Comparison of ENCODE assay signal across 8 mouse cellular contexts in genomic region chr4:130663810-130664401, GRCm38 (mm10). TPM values are rescaled to one million over a fixed set of nuclear protein-coding genes. Genes with fewer than 3 reads are reported as not detected.
DNase-seq lines count a peak whose midpoint lies in the region; ATAC-seq and TF ChIP-seq lines count a peak whose summit lies in the region.

No protein-coding gene starts in this region.

- no peak for TF ChIP-seq RAD21 in MEL (IDR thresholded peaks at IDR 0.05; ENCODE audit: low read depth, low read length)

- peak overlapping the region; percentile 95 for H3K9ac ChIP-seq in MEL (ENCODE audit: control insufficient read depth, low read depth, low read length, poor library complexity, severe bottlenecking)
- H3K9ac ChIP-seq in forebrain, postnatal 0 days, result peak overlapping the region; percentile 95
- H3K9ac ChIP-seq in hindbrain, embryonic 14.5 days, result peak overlapping the region; percentile 98

- peak overlapping the region; percentile 91 for H3K27ac ChIP-seq in MEL (ENCODE audit: control insufficient read depth, low read depth, low read length)
- peak overlapping the region; percentile 95 for H3K27ac ChIP-seq in forebrain, postnatal 0 days (ENCODE audit: low read depth, low read length)
- H3K27ac ChIP-seq in hindbrain, embryonic 14.5 days, result peak overlapping the region; percentile 95
- peak overlapping the region; percentile 93 for H3K27ac ChIP-seq in left cerebral cortex, adult 2 months

- no peak for TF ChIP-seq EP300 in MEL (IDR thresholded peaks at IDR 0.05; ENCODE audit: low read depth in 1 of 2, low read length in 2 of 2)

- intact Hi-C loops in left cerebral cortex, adult 2 months (cut with DNase I), result no loop called here

- DNase-seq in MEL (ENCODE audit: low read depth, low spot score), result peak; percentile 56
- peak; percentile 61 for DNase-seq in cerebellum, adult 11-12 months
- DNase-seq in forebrain, postnatal 0 days, result peak; percentile 55
- peak; percentile 47 for DNase-seq in hindbrain, embryonic 14.5 days (ENCODE audit: low spot score)
- DNase-seq in left cerebral cortex, adult 2 months (ENCODE audit: extremely low spot score in 1 of 2, low spot score in 2 of 2), result peak; percentile 19 to 20
- DNase-seq in right cerebral cortex, postnatal 4 days, result peak; percentile 40
- peak; percentile 59 for DNase-seq in yolk sac, embryonic 10.5 days (ENCODE audit: low spot score)

- no peak for TF ChIP-seq CTCF in MEL (IDR thresholded peaks at IDR 0.05 in 2 of 3, conservative IDR thresholded peaks at IDR 0.05 in 1 of 3; ENCODE audit: control insufficient read depth in 1 of 3, insufficient read depth in 1 of 3, low read depth in 2 of 3, low read length in 3 of 3, poor library complexity in 1 of 3, severe bottlenecking in 1 of 3)
- no peak for TF ChIP-seq CTCF in forebrain, postnatal 0 days (IDR thresholded peaks at IDR 0.05; ENCODE audit: low read depth)
- TF ChIP-seq CTCF in left cerebral cortex, adult 2 months (IDR thresholded peaks at IDR 0.05), result no peak

- H3K27me3 ChIP-seq in MEL (ENCODE audit: control insufficient read depth in 1 of 2, insufficient read depth in 2 of 2, low read length in 2 of 2), result no peaks in the 10 kb centered on the region
- H3K27me3 ChIP-seq in forebrain, postnatal 0 days (ENCODE audit: insufficient read depth, low read length), result no peaks in the 10 kb centered on the region
- no peaks in the 10 kb centered on the region for H3K27me3 ChIP-seq in hindbrain, embryonic 14.5 days (ENCODE audit: control insufficient read depth, insufficient read depth, low read length)

- H3K79me2 ChIP-seq in MEL (ENCODE audit: control insufficient read depth, insufficient read depth, low read length, poor library complexity), result peaks cover 51% of the 10 kb centered on the region

- peak overlapping the region; percentile 70 for H3K4me2 ChIP-seq in forebrain, postnatal 0 days (ENCODE audit: low read depth)
- peak overlapping the region; percentile 57 for H3K4me2 ChIP-seq in hindbrain, embryonic 14.5 days (replicated peaks)

- H3K36me3 ChIP-seq in MEL (ENCODE audit: control insufficient read depth in 1 of 2, insufficient read depth in 2 of 2, low read length in 2 of 2), result peaks cover 5 to 38% of the 10 kb centered on the region in 2 experiments
- peaks cover 2% of the 10 kb centered on the region; the same call in 1 of the 2 replicates for H3K36me3 ChIP-seq in forebrain, postnatal 0 days (ENCODE audit: insufficient read depth)
- peaks cover 1% of the 10 kb centered on the region for H3K36me3 ChIP-seq in hindbrain, embryonic 14.5 days (replicated peaks; ENCODE audit: control insufficient read depth, insufficient read depth)

- H3K4me1 ChIP-seq in MEL (ENCODE audit: control insufficient read depth in 1 of 2, insufficient read depth in 2 of 2, low read length in 2 of 2), result peaks cover 11 to 15% of the 10 kb centered on the region in 2 experiments
- H3K4me1 ChIP-seq in forebrain, postnatal 0 days (ENCODE audit: insufficient read depth), result peaks cover 26% of the 10 kb centered on the region
- peaks cover 38% of the 10 kb centered on the region for H3K4me1 ChIP-seq in hindbrain, embryonic 14.5 days (replicated peaks; ENCODE audit: control insufficient read depth, insufficient read depth, low read length)

- ATAC-seq in forebrain, postnatal 0 days, result peak; percentile 0; the same call in 1 of the 2 replicates
- peak; percentile 43; the same call in 1 of the 2 replicates for ATAC-seq in hindbrain, embryonic 14.5 days (ENCODE audit: low FRiP score)
- ATAC-seq in megakaryocyte, adult 5-6 weeks (ENCODE audit: poor library complexity, severe bottlenecking), result peak; percentile 20

- H3K9me3 ChIP-seq in MEL (replicated peaks; ENCODE audit: insufficient read depth, low read length), result no peaks in the 10 kb centered on the region
- H3K9me3 ChIP-seq in forebrain, postnatal 0 days (ENCODE audit: low read length), result no peaks in the 10 kb centered on the region
- no peaks in the 10 kb centered on the region for H3K9me3 ChIP-seq in hindbrain, embryonic 14.5 days (ENCODE audit: control insufficient read depth, low read length)

- WGBS in forebrain, postnatal 0 days, result 1% methylated on average over 22 of the region's 22 CpGs
- WGBS in hindbrain, embryonic 14.5 days, result under 1% methylated on average over 22 of the region's 22 CpGs

- H3K4me3 ChIP-seq in MEL (ENCODE audit: control insufficient read depth in 1 of 2, insufficient read depth in 1 of 2, low read depth in 2 of 2, low read length in 2 of 2), result peak overlapping the region; percentile 96 to 98
- peak overlapping the region; percentile 91 for H3K4me3 ChIP-seq in forebrain, postnatal 0 days (ENCODE audit: low read depth, low read length)
- H3K4me3 ChIP-seq in hindbrain, embryonic 14.5 days (replicated peaks; ENCODE audit: low read length), result peak overlapping the region; percentile 99
- peak overlapping the region; percentile 83 for H3K4me3 ChIP-seq in left cerebral cortex, adult 2 months

- TF ChIP-seq POLR2A in MEL (IDR thresholded peaks at IDR 0.05; ENCODE audit: control insufficient read depth in 1 of 2, insufficient read depth in 1 of 2, low read depth in 1 of 2, low read length in 2 of 2, poor library complexity in 1 of 2), result no peak

TF ChIP-seq in MEL, 35 proteins besides CTCF, POLR2A, EP300 and RAD21:
- TF ChIP-seq MXI1 (IDR thresholded peaks at IDR 0.05; ENCODE audit: low read depth, low read length) (0 out of 2 replicates have a peak, but pooled peaks have one; percentile 18), SMC3 (IDR thresholded peaks at IDR 0.05; ENCODE audit: low read depth, low read length) (no peak)
TF ChIP-seq in MEL: peak in this region for 1.

RNA-seq across cellular contexts. Expression of gene Pum1, which starts 0.8 kb away (rescaled TPM):
- total RNA-seq in MEL (2012; rRNA removed), result 31.9 and 35.8 TPM in 2 replicates
- polyA plus RNA-seq in MEL (2012; ENCODE audit: insufficient read depth in 1 of 2, insufficient read length in 2 of 2, low read depth in 1 of 2, low replicate concordance in 2 of 2, missing spikeins in 1 of 2), result 10 to 100 TPM; 36.1 to 46.2 TPM
- total RNA-seq in forebrain, postnatal 0 days (2014; rRNA removed), result 76.9 and 84.6 TPM in 2 replicates
- 59.8 and 85.6 TPM in 2 replicates for polyA plus RNA-seq in forebrain, postnatal 0 days (2015; fragmentation: Nextera tagmentation; extraction: Ambion mirVana)
- 88.9 and 91.1 TPM in 2 replicates for polyA plus RNA-seq in hindbrain, embryonic 14.5 days (2014; fragmentation: Nextera tagmentation; extraction: Ambion mirVana)
- total RNA-seq in left cerebral cortex, adult 2 months (2021), result 100 to 1,000 TPM; 106 to 110 TPM
- 37.2 and 37.5 TPM in 2 replicates for total RNA-seq in megakaryocyte, adult 5-6 weeks (2015)
- 31.4 and 32.1 TPM in 2 replicates for total RNA-seq in megakaryocyte, adult 5-6 weeks (2017)

Comparison
In these comparisons a context has a peak if more than half of its experiments do, and no peak if none do; other contexts are left out.
1. Peak in every context shown above with its lines: DNase-seq, ATAC-seq, H3K4me3 ChIP-seq and H3K27ac ChIP-seq.